Mouse (Mus musculus) cerebellum, adult 2 months (tissue): ENCODE results near the gene Trpc7. TPM values are rescaled to one million over a fixed set of nuclear protein-coding genes. Genes with fewer than 3 reads are reported as not detected.

Source experiments
- DNase-seq, 2 experiments: peaks; one replicate each; pipeline ENCODE4 v3.0.0; 2021
- H3K27ac ChIP-seq: fragments of 200-500 bp; 2 replicates; pipeline ENCODE4 v1.5.1; 2012; ENCODE audit warnings: low read length, control low read depth, inconsistent platforms; ENCODE audit not compliant: insufficient read depth
- H3K27me3 ChIP-seq: fragments of 200-500 bp; 2 replicates; pipeline ENCODE4 v1.6.1; 2012; ENCODE audit warnings: inconsistent platforms, mild to moderate bottlenecking, low read length, moderate library complexity; ENCODE audit not compliant: control insufficient read depth, insufficient read depth
- H3K4me1 ChIP-seq: fragments of 200-500 bp; 2 replicates; pipeline ENCODE4 v1.6.1; 2011; ENCODE audit warnings: low read length; ENCODE audit not compliant: control insufficient read depth, insufficient read depth
- H3K4me3 ChIP-seq: fragments of 200-500 bp; replicated peaks from 2 replicates; pipeline ENCODE3; 2011; ENCODE audit warnings: mild to moderate bottlenecking, low read depth, low read length, control low read depth; ENCODE audit not compliant: insufficient read depth
- CTCF ChIP-seq: fragments of 200-500 bp; IDR thresholded peaks from 2 replicates; pipeline ENCODE4 v1.5.1; 2011; ENCODE audit warnings: low read depth, mild to moderate bottlenecking, control low read depth, low read length, moderate library complexity, borderline replicate concordance; ENCODE audit not compliant: insufficient read depth
- POLR2A ChIP-seq: fragments of 200-500 bp; IDR thresholded peaks from 2 replicates; pipeline ENCODE4 v1.6.1; 2011; ENCODE audit warnings: low read length, control low read depth, borderline replicate concordance; ENCODE audit not compliant: insufficient read depth
- WGBS: fragments of 180-500 bp; shearing (Covaris S2); methylation state at CpG from one replicate; pipeline ENCODE4 v1.1.7; 2018; 5-methylcytosine and 5-hydroxymethylcytosine counted together
- polyA plus RNA-seq: library from polyadenylated mRNA; depleted of rRNA; stranded (reverse); fragments of >200 nt; gene quantifications from 2 replicates; pipeline ENCODE4 v1.2.3, GENCODE M21; 2012; rRNA removed

The Trpc7 gene
- 3.3 and 4.1 TPM in 2 replicates for polyA plus RNA-seq

DNA sequence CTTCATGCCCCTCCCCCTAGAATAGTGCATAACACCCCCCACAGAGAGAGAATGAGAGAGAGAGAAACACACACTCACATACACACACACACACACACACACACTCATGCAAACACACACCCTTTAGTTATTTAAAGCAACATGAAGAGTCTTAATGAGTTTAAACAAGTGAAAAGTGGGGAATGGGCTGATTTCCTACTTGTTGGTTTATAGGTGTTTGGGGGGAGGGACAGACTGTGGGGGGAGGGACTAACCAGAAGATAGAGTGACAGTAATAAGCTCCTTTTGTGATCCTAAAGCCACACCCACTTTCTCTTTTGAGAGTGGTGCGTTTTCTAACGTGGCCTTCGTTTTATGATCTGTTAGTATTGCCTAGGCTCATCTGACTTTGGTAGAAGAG, at the start of gene Trpc7:
TSS of gene Trpc7 (minus strand) at position 101 of the 400 bp plus-strand sequence.
- Histone ChIP-seq H3K4me3 (peak within 1 kb of the TSS; percentile 11), H3K27me3 (no peaks in the 10 kb centered on the region), H3K4me1 (no peaks in the 10 kb centered on the region), H3K27ac (no peak within 1 kb of the TSS)
- TF ChIP-seq CTCF: no peak
- no peak for TF ChIP-seq POLR2A
- no peak for DNase-seq
- WGBS: 78% methylated on average over 3 of the region's 3 CpGs

DNA sequence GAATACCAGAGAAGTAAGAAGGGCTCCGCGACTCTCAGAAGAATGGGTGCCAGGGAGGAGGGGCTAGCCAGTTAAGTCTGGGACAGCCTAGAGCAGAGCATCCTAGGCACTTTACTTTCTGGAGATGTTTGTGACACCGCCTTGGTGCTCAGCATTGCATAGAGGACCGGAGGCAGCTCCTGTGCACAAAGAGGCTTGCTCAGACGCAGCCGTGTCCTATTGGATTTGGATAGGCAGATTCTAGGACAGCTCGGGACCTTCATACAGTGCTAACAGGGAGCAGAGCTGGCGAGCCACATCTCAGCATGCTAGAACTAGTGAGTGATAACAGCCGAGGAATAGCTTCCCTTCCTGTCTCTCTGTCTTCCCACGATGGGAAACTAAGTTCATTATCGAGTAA, 43.5 kb upstream of the Trpc7 start:
- WGBS: 74% methylated on average over 11 of the region's 11 CpGs
- no peak overlapping the region for H3K27ac ChIP-seq
- no peaks in the 10 kb centered on the region; the same call in 1 of the 2 replicates for H3K27me3 ChIP-seq
- H3K4me3 ChIP-seq: no peak overlapping the region
- TF ChIP-seq CTCF: no peak
- no peak for TF ChIP-seq POLR2A
- DNase-seq: no peak
- peaks cover 10% of the 10 kb centered on the region for H3K4me1 ChIP-seq

DNA sequence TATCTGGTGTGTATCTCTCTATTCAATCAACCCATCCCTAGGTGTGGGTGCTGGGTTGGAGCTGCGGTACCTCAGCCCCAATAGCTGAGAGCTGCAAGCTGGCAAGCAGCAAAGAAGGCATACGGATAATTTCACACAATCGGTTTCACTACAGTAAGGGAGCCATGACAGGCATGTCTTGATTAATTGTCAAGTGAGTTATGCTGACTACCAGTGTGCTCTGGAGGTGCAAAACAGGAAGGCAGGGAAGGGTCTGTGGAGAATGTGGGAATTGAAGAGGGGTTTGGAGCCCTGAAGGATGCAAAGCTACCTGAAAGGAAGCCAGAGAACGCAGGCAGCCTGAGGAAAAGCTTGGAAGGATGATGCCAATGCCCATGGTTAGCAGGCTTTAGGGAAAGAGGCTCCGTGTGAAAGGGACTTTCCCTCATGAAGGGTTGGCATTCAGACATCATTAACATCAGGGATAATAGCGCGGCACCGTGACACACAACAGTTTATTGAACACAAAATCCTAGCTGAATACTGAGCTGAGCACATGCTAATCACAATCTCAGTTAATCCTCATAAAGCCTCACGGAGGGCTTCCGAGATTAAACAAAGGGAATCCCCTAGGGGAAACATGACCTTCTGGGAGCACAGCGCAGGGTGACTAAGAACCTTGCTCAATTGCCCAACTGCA, 38.2 kb upstream of the Trpc7 start:
- TF ChIP-seq POLR2A (no peak), CTCF (no peak)
- H3K27ac ChIP-seq: no peak overlapping the region
- DNase-seq: no peak
- no peaks in the 10 kb centered on the region for H3K4me1 ChIP-seq
- WGBS: 42% methylated on average over 11 of the region's 11 CpGs
- H3K4me3 ChIP-seq: no peak overlapping the region
- no peaks in the 10 kb centered on the region for H3K27me3 ChIP-seq

DNA sequence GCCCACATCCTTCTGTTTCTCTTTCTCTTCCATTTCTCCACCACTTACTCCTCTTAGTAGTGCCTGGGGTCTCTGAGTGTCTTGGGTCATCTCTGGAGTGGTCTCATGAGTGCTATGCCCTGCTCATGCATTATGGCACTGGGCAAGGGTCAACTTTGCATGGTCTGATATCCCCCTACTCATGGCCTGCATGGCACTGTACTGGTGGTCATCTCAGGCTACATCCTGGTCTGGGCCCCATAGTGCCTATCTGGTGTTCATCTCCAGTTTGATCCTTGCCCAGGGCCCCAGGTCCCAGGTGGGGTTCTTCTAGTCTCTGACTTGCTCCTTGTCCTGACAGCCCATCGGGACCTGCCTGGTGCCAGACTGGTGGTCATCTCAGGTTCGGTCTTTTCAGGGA, 34.6 kb upstream of the Trpc7 start:
- Histone ChIP-seq H3K27me3 (no peaks in the 10 kb centered on the region), H3K27ac (no peak overlapping the region), H3K4me3 (no peak overlapping the region), H3K4me1 (no peaks in the 10 kb centered on the region)
- 90% methylated on average over 2 of the region's 2 CpGs for WGBS
- TF ChIP-seq CTCF: no peak
- no peak for TF ChIP-seq POLR2A
- DNase-seq: no peak

DNA sequence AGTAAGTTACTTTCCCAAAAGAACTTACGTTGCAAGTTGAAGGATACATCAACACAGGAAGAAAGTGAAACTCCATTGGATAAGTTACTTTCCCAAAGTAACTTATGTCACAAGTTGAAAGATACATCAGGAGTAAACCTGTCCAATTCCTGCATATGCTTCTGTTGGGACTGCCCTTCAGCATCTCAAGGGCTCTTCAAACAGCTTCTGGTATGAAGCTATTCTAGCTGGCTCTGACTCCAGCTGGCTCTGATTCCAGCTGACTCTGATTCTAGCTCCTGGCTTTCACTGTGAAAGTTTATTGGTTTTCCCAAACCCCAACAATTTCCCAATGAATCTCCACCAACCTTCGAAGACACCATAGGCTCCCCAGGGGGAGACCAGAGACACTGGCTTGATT, 27.2 kb upstream of the Trpc7 start:
- DNase-seq: no peak
- WGBS: 74% methylated on average over 2 of the region's 2 CpGs
- TF ChIP-seq CTCF: no peak
- no peak for TF ChIP-seq POLR2A

DNA sequence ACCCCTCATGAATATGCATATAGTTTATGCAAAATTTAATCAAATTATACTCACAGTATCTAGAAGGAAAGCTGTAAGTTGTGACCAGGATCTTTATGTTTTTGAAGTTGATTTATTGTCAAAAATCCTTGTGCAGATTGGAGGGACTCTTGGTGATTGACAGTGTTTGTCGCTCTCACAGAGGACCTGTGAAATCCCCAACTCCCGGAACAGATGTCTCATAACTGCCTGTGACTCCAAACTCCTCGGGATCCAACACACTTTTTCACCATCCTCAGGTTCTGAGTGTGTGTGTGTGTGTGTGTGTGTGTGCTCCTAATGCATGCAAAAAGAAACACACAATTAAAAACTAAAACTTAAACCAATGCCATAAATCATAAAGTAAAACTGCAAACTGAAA, 25.5 kb upstream of the Trpc7 start:
- DNase-seq: no peak
- H3K27ac ChIP-seq: no peak overlapping the region
- H3K27me3 ChIP-seq: no peaks in the 10 kb centered on the region; the same call in 1 of the 2 replicates
- 23% methylated on average over 3 of the region's 3 CpGs for WGBS
- H3K4me1 ChIP-seq: no peaks in the 10 kb centered on the region
- H3K4me3 ChIP-seq: no peak overlapping the region
- TF ChIP-seq CTCF: no peak
- no peak for TF ChIP-seq POLR2A

More for the DNA sequence above, 27.2 kb upstream of the Trpc7 start:
- H3K27me3 ChIP-seq: no peaks in the 10 kb centered on the region; the same call in 1 of the 2 replicates
- H3K4me3 ChIP-seq: no peak overlapping the region
- no peaks in the 10 kb centered on the region for H3K4me1 ChIP-seq
- no peak overlapping the region for H3K27ac ChIP-seq

DNA sequence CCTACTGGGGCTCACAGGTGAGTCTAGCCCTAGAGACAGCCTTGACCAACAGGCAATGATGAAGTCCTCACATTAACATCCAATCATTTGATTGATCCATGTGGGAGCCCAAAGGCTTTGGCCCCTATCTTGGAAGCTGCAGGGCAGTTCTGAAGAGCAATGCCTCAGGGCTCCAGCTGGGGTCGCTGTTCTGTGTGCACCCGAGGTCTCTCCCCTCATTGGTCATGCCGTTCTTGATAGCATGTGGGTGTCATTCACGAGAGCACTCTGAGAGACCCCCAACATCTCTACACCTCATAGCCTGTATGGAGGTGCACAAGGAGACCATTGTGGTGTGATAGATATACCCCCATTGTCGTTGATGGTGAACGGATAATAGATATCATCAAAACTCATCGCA, 18.9 kb upstream of the Trpc7 start:
- TF ChIP-seq CTCF: no peak
- 73% methylated on average over 7 of the region's 7 CpGs for WGBS
- no peak overlapping the region for H3K27ac ChIP-seq
- no peaks in the 10 kb centered on the region; the same call in 1 of the 2 replicates for H3K27me3 ChIP-seq
- no peak overlapping the region for H3K4me3 ChIP-seq
- no peaks in the 10 kb centered on the region for H3K4me1 ChIP-seq
- no peak for DNase-seq

DNA sequence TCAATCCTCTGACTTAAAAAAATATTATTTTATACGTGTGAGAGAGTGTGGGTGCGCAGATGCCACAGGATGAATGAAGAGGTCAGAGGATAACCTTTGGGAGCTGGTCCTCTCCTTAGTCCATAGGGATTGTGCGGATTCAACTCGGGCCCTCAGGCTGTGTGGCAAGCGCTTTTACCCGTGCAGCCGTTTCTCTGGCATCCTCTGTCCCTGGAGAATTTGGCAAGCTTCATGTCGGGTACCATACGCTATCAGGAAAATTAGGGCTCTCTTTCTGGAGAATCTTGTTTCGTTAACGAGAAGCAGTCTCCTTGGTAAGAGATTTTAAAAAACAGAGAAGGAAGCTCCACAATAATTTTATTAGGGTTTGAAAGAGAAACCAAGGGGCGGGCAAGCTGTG, 15.3 kb upstream of the Trpc7 start:
- no peaks in the 10 kb centered on the region for H3K27me3 ChIP-seq

More for the DNA sequence above, 15.3 kb upstream of the Trpc7 start:
- TF ChIP-seq POLR2A (no peak), CTCF (no peak)
- no peak for DNase-seq
- 58% methylated on average over 12 of the region's 12 CpGs for WGBS
- H3K4me1 ChIP-seq: no peaks in the 10 kb centered on the region
- no peak overlapping the region for H3K4me3 ChIP-seq
- no peak overlapping the region for H3K27ac ChIP-seq
